In the genomic region with DNA sequence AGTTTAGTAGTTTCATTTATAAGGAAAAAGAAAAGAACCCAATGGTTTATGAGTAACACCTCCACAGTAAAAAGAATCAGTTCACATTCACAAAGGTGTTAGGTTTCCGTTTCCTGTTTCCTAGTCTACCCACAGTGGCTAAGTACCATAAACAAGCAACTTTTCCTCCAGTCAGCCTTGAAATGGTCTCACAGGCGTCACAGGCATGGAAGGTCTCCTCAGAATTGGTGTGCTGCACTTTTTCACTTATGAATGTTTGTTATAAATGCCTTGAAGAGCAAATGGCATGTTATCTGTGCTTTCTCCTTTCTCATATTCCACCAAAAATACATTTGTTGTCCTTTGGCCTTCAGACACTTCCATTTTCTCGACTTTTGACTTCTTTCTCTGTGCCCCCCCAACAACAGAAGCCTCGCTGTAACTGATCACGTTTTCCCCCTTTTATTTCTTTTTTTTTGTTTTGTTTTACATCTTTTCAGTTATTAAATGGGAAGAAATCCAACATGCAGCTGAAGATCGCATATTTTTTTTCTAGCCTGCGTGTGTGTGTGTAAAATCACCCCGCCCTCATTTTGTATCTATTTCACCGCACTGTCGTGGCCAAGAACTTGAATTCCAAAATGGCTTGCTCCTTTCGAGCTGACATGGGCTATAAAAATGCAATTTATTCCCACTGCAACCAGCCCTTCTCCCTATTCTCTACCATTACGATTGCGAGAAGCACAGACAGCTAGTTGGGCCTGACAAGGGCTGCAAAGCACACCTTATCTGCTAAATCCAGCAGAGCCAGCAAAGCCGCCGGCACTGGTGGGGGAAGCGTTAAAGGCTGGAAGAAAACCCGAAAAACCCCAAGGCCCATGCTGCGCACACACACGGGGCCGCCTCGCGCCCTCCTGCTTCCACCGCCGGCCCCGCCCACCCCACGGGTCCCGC, we compare ENCODE assay signal across 8 mouse cellular contexts. TPM values are rescaled to one million over a fixed set of nuclear protein-coding genes. Genes with fewer than 3 reads are reported as not detected.
DNase-seq lines count a peak whose midpoint lies in the region; ATAC-seq and TF ChIP-seq lines count a peak whose summit lies in the region.

No protein-coding gene starts in this region.

- peak overlapping the region; percentile 90 for H3K4me3 ChIP-seq in limb, embryonic 11.5 days (ENCODE audit: low read depth, low read length)

- H3K4me2 ChIP-seq in limb, embryonic 11.5 days (ENCODE audit: low read depth, severe bottlenecking): peak overlapping the region; percentile 66

- no peaks in the 10 kb centered on the region for H3K27me3 ChIP-seq in limb, embryonic 11.5 days (ENCODE audit: control insufficient read depth, insufficient read depth, low read length)

- 6% methylated on average over 27 of the region's 27 CpGs for WGBS in limb, embryonic 11.5 days

- DNase-seq in kidney, adult 9 months: peak; percentile 17
- DNase-seq in kidney, postnatal 14 days: no peak
- peak; percentile 31 for DNase-seq in brain, embryonic 14.5 days (ENCODE audit: low read depth)
- peak; percentile 51 to 78 for DNase-seq in frontal cortex, adult 2 months (ENCODE audit: extremely low spot score in 1 of 2, low spot score in 1 of 2)
- peak; percentile 35 for DNase-seq in limb, embryonic 11.5 days (ENCODE audit: low spot score)
- peak; percentile 36 to 39 for DNase-seq in natural killer cell, adult 2 months (ENCODE audit: low spot score in 2 of 2)
- no peak for DNase-seq in gastrocnemius, postnatal 10 days

- 0 out of 2 replicates have a peak, but pooled peaks cover 8% of the 10 kb centered on the region for H3K4me1 ChIP-seq in limb, embryonic 11.5 days (ENCODE audit: control insufficient read depth, insufficient read depth, low read length)

- H3K9me3 ChIP-seq in limb, embryonic 11.5 days (ENCODE audit: control insufficient read depth, low read length): no peaks in the 10 kb centered on the region

- TF ChIP-seq POLR2A in brain, embryonic 14.5 days (IDR thresholded peaks at IDR 0.05; ENCODE audit: borderline replicate concordance, extremely low read depth, insufficient read depth, insufficient read length, poor library complexity, severe bottlenecking): peak; percentile 67; the same call in 1 of the 2 replicates

- H3K36me3 ChIP-seq in limb, embryonic 11.5 days (ENCODE audit: control insufficient read depth, insufficient read depth, low read length): no peaks in the 10 kb centered on the region

- H3K9ac ChIP-seq in limb, embryonic 11.5 days (ENCODE audit: low read length): peak overlapping the region; percentile 58

- peak; percentile 56 for ATAC-seq in CD4-positive, CD25-positive, alpha-beta regulatory T cell, adult 4 months
- ATAC-seq in limb, embryonic 11.5 days (ENCODE audit: insufficient number of reproducible peaks, low FRiP score, low TSS enrichment, low read depth): peak; percentile 93

- peak overlapping the region; percentile 74 for H3K27ac ChIP-seq in limb, embryonic 11.5 days (replicated peaks; ENCODE audit: low read depth, low read length)

- TF ChIP-seq CTCF in brain, embryonic 14.5 days (IDR thresholded peaks at IDR 0.05; ENCODE audit: borderline replicate concordance, extremely low read depth, insufficient read depth, insufficient read length): no peak

RNA-seq across cellular contexts. Expression of gene Asf1a, which starts 0.5 kb away (rescaled TPM):
- polyA plus RNA-seq in CD4-positive, CD25-positive, alpha-beta regulatory T cell, adult 4 months (2017; shearing (Covaris generic)): 10 to 100 TPM in 1 of 2 experiments, 1 to 10 TPM in 1; 6.8 to 10.4 TPM
- polyA plus RNA-seq in brain, embryonic 14.5 days (2012; rRNA removed): 43.8 and 62.0 TPM in 2 replicates
- 16.0 and 20.1 TPM in 2 replicates for polyA plus RNA-seq in frontal cortex, adult 2 months (2012; rRNA removed)
- polyA plus RNA-seq in limb, embryonic 11.5 days (2014; fragmentation: Nextera tagmentation; extraction: Ambion mirVana): 168 and 169 TPM in 2 replicates
- total RNA-seq in gastrocnemius, postnatal 10 days (2021): 10 to 100 TPM; 26.0 to 27.3 TPM

RNA-seq across cellular contexts. Expression of gene Mcm9, which starts 34.2 kb away (rescaled TPM):
- 1 to 10 TPM; 5.0 to 5.3 TPM for polyA plus RNA-seq in CD4-positive, CD25-positive, alpha-beta regulatory T cell, adult 4 months (2017; shearing (Covaris generic))
- polyA plus RNA-seq in brain, embryonic 14.5 days (2012; rRNA removed): 3.9 and 4.7 TPM in 2 replicates
- 4.7 and 4.8 TPM in 2 replicates for polyA plus RNA-seq in frontal cortex, adult 2 months (2012; rRNA removed)
- 16.0 and 17.1 TPM in 2 replicates for polyA plus RNA-seq in limb, embryonic 11.5 days (2014; fragmentation: Nextera tagmentation; extraction: Ambion mirVana)
- total RNA-seq in gastrocnemius, postnatal 10 days (2021): 1 to 10 TPM; 4.5 to 4.9 TPM

Comparison
In these comparisons a context has a peak if more than half of its experiments do, and no peak if none do; other contexts are left out.
1. DNase-seq: peak in kidney, adult 9 months (single experiment), brain, embryonic 14.5 days (single experiment), frontal cortex, adult 2 months (2 of 2), limb, embryonic 11.5 days (single experiment) and natural killer cell, adult 2 months (2 of 2); none in kidney, postnatal 14 days (single experiment) and gastrocnemius, postnatal 10 days (single experiment).